Mouse (Mus musculus) liver, embryonic 14.5 days (tissue): Measurements from ENCODE around the gene Iars2.

ENCODE experiments used
- CTCF ChIP-seq: IDR thresholded peaks from 2 replicates; pipeline ENCODE4 v1.5.1; 2016; ENCODE audit warnings: antibody characterized with exemption, low read depth, control low read depth
- EP300 ChIP-seq: IDR thresholded peaks from 2 replicates; pipeline ENCODE4 v1.6.1; 2016; ENCODE audit warnings: antibody characterized with exemption, low read depth

DNA sequence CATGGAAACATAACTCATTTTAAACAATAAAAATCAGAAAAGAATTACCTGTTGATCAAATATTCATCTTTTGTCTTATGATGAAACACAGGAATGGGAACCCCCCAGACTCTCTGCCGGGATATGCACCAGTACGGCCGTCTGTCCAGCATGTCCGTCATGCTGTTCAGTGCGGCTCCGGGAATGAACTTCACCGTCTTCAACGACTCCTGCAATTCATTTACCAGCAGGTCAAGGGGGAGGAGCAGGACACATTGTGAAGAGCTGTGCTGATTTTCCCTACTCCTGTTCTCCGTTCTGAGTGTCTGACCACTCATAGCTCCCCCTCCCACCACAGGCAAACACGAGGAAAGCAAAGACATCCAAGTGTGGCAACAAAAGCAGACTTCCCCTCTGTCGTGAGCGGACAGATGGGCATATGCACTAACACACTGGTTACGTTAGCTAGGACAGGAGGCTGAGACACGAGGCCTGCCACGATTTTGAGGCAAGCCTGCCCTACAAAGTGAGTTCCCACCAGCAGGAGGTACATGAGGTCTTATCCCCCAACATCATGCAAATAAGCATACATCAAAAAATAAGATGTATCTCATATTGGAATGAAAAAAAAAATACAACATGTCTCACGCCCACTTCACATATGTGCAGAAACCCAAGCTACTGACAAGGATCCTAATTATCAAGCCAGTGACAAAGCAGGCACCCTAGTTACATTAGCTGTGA is 13.2 kb downstream of the Iars2 start:
- no peak for TF ChIP-seq EP300
- no peak for TF ChIP-seq CTCF
